Mouse (Mus musculus) erythroblast, adult 5-6 weeks (primary cell): ENCODE data around the gene Nrm. TPM values are rescaled to one million over a fixed set of nuclear protein-coding genes. Genes with fewer than 3 reads are reported as not detected.

Experiments
- ATAC-seq: replicated peaks from 2 replicates; pipeline ENCODE4 v1.8.0; 2016; ENCODE audit warnings: moderate number of reproducible peaks, mild to moderate bottlenecking, moderate TSS enrichment, inconsistent platforms; ENCODE audit not compliant: poor library complexity, low FRiP score, severe bottlenecking
- total RNA-seq, 2 experiments: library from RNA; stranded (forward) in 1 of 2; stranded (reverse) in 1 of 2; fragments of 150-400 nt in 1 of 2; fragments of 200-764, 138-1000 nt in 1 of 2; gene quantifications; 2 replicates each; pipeline versions ENCODE4 v1.2.3 to v1.2.4; 2015 to 2017; ENCODE audit warnings: low replicate concordance in 2 of 2

Gene Nrm
- total RNA-seq, 2 experiments from 2014 or later: 12.9 to 20.0 TPM

DNA sequence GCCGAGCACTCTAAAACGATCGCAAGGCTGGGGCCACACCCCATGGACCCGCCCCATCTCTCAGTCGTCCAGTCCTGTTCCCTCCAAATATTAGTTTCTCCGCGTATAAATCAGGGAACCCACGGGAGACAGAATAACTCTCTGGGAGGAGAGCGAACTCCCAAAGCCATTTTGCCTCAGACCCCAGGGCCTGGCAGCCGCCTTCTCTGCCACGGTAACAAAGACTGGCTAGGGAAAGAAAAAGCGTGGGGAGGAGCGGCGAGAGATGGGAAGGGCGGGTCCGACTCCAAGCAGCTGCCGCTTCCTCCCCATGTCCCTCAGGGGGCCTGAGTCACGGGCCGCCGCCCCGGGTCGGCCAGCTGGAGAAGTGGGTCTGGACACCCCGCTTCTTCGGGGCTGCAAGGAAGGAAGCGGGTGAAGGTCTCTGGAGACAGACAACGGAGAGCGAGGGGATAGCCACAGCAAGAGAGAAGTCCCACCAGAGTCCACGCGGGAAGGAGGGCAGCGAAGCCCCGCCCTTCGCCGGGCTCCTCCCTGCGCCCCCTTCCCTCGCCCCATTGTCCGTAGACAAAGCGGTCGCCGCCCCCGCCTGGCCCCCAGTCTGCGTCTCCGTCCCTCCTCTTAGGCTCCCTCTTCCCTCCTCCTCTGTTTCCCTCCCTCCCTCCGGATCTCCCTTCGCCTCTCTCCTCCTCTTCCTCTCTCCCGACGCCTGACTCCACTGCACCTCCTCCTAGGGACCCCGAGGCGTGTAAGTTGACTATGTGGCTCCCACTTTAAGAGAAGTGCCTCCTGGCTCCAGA lies 4.6 kb downstream of the Nrm start, which contains the start of gene Ppp1r18:
TSS of gene Ppp1r18 (plus strand) at position 113 of the 800 bp plus-strand sequence.
- ATAC-seq: no peak

DNA sequence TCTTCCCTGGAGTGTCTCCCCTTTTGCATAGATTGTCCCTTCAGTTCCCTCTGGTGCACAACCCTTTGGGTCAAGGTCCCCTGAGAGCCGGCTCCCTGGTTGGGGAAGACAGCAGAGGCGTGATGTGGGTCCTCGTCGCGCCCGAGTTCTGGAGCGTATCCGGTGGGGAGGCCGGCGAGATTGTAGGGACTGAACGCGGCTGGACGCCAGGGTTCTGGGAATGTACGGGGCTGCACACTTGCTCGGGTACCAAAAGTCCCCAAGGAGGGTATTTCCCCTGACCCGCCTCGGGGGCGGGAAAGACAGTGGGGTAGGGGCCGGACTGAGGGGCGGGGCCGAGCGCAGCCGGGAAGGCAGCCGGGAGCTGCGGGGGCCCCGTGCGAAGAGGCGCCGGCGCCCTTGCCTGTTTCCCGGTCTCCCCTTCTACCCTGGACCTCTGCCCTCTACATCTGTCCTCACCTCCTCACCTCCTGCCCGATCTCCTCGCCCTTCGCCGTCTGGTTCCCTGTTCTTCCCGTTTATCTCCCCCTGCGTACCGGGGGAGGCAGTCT lies 5.2 kb downstream of the Nrm start:
- no peak for ATAC-seq

GRCm38 (mm10) chr17:35866911-35867890 lies 6.1 kb downstream of the Nrm start:
- ATAC-seq: 0 out of 2 replicates have a peak, but pooled peaks have one; percentile 36

DNA sequence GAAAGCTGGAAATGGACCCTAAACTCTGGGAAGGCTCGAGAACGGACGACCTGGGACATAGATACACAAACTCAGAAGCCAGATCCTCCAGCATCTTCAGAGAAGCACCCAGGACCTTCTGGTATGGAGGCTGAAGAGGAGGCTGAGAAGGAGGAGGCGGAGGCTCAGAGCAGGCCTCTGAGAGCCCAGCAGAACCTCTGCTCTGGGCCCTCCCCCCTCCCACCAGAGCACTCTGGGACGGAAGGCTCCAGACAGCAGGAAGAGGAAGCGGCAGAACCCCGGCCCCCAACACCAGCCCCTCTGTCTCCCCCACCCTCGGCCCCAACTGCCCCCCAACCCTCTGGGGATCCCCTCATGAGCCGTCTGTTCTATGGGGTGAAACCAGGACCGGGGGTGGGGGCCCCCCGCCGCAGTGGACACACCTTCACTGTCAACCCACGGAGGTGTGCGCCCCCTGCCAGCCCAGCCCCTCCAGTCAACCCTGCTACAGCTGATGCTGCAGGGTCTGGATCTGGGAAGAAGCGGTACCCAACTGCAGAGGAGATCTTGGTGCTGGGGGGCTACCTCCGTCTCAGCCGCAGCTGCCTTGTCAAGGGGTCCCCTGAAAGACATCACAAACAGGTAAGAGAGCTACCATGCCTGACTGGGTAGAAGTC lies 7.2 kb downstream of the Nrm start:
- no peak for ATAC-seq

GRCm38 (mm10) chr17:35868961-35869345 lies 7.8 kb downstream of the Nrm start:
- no peak for ATAC-seq

DNA sequence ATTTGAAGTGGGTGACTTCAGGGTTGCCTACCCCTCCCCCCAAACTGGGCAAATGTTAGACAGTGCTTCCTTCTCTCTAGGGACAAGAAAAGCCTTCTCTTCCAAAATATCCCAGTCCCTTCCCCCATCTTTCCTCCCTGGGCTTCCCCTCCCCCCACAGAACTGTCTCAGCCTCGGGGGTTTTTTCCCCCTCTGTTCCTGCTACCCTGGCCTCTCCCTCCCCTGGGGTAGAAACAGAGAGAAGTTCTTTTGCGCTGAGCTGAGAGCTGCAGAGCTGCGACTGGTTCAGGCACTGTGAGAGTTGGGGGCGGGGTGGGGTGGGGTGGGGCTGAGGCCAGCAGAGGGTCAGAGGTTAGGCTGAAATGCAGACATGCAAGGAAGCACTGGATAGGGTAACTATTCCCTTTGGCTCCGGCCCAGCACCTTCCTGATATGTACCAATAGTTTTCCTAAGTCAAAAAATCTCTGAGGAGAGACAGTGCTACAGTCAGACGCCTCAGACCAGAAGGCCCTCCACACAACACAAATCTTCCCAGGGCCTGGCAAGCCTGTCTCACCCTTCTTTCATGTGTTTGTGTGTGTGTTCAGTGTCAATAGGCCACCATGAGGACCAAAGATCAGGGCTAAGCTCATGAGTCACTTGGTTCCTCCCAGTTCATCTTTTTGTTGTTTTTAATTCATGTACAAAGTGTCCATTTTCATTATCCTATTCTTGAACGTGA lies 8.4 kb downstream of the Nrm start:
- no peak for ATAC-seq

GRCm38 (mm10) chr17:35870151-35870883 lies 9.2 kb downstream of the Nrm start:
- no peak for ATAC-seq

DNA sequence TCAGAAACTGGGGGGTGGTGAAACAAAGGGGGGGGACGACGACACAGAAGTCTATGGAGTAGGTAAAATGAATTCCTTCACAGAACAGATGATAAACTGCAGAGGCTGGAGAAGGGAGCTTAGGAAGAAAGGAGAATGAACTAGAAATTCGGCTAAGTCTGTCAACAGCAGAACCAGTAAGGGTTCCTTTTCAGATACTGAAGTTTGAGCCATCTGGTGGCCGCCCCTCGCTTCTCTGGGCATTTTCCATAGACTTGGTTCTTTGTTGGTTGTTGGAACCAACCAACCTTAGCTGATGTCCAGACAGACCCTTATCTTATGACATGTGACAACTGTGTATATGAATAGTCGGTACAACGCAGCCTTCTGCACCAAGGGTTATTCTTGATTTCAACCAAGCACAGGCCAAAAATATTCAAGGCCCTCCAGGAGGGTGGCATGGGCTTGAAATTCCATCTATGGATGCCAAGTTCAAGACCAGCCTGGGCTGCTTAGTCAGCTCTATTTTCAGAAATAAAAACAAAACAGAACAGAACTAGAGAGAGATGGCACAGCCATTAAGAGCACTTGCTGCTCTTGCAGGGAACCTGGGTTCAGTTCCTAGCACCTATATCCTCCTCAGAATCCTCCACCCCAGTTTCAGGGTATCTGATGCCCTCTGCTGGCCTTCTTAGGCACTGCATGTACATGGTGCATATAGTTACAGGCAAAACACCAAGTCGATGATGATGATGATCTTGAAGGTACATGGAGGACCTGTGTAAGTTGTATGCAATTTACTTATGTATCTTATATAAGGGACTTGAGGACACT lies 10.0 kb downstream of the Nrm start:
- no peak for ATAC-seq

- ATAC-seq: peak; percentile 93
Measured at GRCm38 (mm10) chr17:35873774-35874519, 12.8 kb downstream of the Nrm start.

DNA sequence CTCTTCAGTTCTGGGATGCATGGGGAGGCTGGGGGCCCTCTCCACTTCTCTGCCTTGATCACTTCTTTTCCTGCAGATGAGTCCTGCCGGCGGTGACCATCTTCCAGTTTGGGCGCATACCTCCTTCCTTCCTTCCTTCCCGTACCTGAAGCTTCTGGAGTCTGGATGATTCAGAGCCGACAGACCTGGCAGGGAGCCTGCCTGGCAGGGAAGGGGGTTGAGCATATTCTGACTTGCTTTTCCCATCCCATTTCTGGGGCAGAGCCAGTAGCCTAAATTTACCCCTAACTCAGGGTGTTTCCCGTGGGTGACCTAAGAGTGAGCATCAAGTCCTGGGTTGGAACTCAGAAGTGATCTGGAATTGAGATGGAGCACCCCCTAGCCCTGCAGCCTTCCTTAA lies 13.6 kb downstream of the Nrm start:
- ATAC-seq: no peak

DNA sequence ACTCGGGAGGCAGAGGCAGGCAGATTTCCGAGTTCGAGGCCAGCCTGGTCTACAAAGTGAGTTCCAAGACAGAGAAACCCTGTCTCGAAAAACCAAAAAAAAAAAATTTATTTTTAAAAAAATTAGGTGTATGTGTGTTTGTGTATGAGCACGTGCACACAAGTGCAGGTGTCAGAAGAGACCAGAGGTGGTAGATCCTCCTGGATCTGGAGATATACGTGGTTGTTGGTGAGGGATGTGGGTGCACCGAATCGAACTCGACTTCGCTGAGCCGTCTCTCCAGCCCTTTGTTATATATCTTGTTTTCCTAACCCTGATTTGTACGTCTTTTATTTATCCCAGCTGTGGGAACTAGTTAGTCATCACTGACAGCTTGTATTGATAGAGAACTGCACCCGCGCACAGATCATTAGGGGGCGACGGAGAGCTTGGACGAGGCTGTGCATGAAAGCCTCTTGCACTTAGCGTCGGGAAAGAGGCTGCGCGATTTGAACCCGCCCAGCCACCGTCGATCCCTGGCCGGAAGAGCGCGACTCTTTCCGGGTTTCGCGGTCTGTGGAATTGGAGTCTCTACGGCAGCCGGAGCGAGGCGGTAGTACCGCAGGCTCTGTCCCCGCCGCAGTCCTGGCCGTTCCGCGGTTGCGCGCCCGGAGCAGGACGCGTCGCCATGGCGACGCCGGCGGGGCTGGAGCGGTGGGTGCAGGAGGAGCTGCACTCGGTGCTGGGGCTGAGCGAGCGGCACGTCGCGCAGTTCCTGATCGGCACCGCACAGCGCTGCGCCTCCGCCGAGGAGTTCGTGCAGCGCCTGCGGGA lies 18.3 kb downstream of the Nrm start, which contains the start of gene Dhx16:
TSS of gene Dhx16 (plus strand) at position 575 of the 813 bp plus-strand sequence.
- peak; percentile 92 for ATAC-seq

GRCm38 (mm10) chr17:35882924-35883323 lies 21.8 kb downstream of the Nrm start:
- no peak for ATAC-seq

DNA sequence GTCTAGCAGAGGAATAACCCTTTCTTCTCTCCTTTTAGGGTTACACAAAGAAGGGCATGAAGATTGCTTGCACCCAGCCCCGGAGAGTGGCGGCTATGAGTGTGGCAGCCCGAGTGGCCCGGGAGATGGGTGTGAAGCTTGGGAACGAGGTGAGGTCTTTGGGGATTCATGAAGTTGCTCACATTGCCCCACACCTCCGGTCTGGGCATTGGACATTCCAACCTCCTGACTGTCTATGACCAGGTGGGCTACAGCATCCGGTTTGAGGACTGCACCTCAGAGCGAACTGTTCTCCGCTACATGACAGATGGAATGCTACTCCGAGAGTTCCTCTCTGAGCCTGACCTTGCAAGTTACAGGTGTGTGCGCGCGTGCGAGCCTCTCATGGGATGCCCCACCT lies 22.7 kb downstream of the Nrm start:
- ATAC-seq: no peak

DNA sequence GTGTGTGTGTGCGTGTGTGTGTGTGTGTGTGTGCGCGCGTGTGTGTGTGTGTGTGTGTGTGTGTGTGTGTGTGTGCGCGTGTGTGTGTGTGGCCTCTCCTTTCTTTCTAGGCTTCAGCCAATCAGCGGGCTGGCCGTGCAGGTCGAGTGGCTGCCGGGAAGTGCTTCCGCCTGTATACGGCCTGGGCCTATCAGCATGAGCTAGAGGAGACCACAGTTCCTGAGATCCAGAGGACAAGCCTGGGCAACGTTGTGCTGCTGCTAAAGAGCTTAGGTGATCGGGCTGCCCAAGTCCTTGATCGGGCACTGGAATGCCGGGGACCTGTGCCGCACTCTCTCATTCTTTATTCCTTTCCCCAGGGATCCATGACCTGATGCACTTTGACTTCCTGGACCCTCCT lies 26.6 kb downstream of the Nrm start:
- no peak for ATAC-seq

- ATAC-seq: peak; percentile 88
Measured at GRCm38 (mm10) chr17:35896781-35897643, 35.9 kb downstream of the Nrm start, which contains the start of gene 2310061I04Rik. 2310061I04Rik (minus strand) TSS chr17:35897431.
